Mouse (Mus musculus) CH12.LX (cell line): ENCODE measurements at regions not wholly inside any gene's neighbourhood (a gene's known extent, or its start where the extent isn't known, plus 50 kb on each side); places are given as distances from the start of the nearest gene placed in this dataset.

Experiments used
- BHLHE40 ChIP-seq: IDR thresholded peaks from 2 replicates; pipeline ENCODE4 v1.6.1; 2011; ENCODE audit warnings: mild to moderate bottlenecking, low read depth, low read length, improper control_type of control experiment
- CTCF ChIP-seq, 2 experiments: IDR thresholded peaks in 1 of 2; conservative IDR thresholded peaks in 1 of 2; 2 replicates each; pipeline ENCODE4 v1.5.1; 2011 to 2012; ENCODE audit warnings: low read depth in 2 of 2, low read length in 2 of 2, improper control_type of control experiment in 1 of 2, inconsistent platforms in 1 of 2, mild to moderate bottlenecking in 1 of 2, moderate library complexity in 1 of 2
- E2F4 ChIP-seq: IDR thresholded peaks from 2 replicates; pipeline ENCODE4 v1.6.1; 2011; ENCODE audit warnings: low read depth, low read length, improper control_type of control experiment; ENCODE audit not compliant: insufficient replicate concordance
- MAX ChIP-seq: IDR thresholded peaks from 2 replicates; pipeline ENCODE4 v1.6.1; 2011; ENCODE audit warnings: low read length, improper control_type of control experiment
- MEF2A ChIP-seq: IDR thresholded peaks from 2 replicates; pipeline ENCODE4 v1.6.1; 2014; ENCODE audit warnings: low read depth, mild to moderate bottlenecking, inconsistent platforms, low read length, improper control_type of control experiment, borderline replicate concordance
- NRF1 ChIP-seq: IDR thresholded peaks from 2 replicates; pipeline ENCODE4 v1.6.1; 2014; ENCODE audit warnings: low read depth, mild to moderate bottlenecking, inconsistent platforms, low read length, improper control_type of control experiment, moderate library complexity
- POLR2A ChIP-seq: IDR thresholded peaks from 2 replicates; pipeline ENCODE4 v1.6.1; 2011; ENCODE audit warnings: low read depth, mild to moderate bottlenecking, improper control_type of control experiment, low read length
- POLR2AphosphoS2 ChIP-seq: IDR thresholded peaks from 2 replicates; pipeline ENCODE4 v1.6.1; 2011; ENCODE audit warnings: low read depth, low read length, improper control_type of control experiment
- TCF12 ChIP-seq: IDR thresholded peaks from 2 replicates; pipeline ENCODE4 v1.6.1; 2014; ENCODE audit warnings: low read depth, mild to moderate bottlenecking, inconsistent platforms, low read length, improper control_type of control experiment
- ZC3H11A ChIP-seq: IDR thresholded peaks from 2 replicates; pipeline ENCODE4 v1.6.1; 2012; ENCODE audit warnings: low read depth, mild to moderate bottlenecking, inconsistent platforms, low read length, improper control_type of control experiment

- TF ChIP-seq BHLHE40 (no peak), CTCF (conservative IDR thresholded peaks at IDR 0.05 in 1 of 2, IDR thresholded peaks at IDR 0.05 in 1 of 2; ENCODE audit: low read depth in 2 of 2, low read length in 2 of 2) (no peak), POLR2AphosphoS2 (no peak), MAX (no peak), MEF2A (no peak), E2F4 (no peak), NRF1 (no peak), POLR2A (no peak), ZC3H11A (no peak), TCF12 (no peak)
Measured at GRCm38 (mm10) chr10:119082861-119083260, 157.0 kb downstream of the Cand1 start.
